Mouse (Mus musculus) C2C12 (cell line): ENCODE data around the gene Pex19. TPM values are rescaled to one million over a fixed set of nuclear protein-coding genes. Genes with fewer than 3 reads are reported as not detected.

Source experiments
- H3K27me3 ChIP-seq: one replicate; pipeline ENCODE4 v1.6.1; 2011; ENCODE audit not compliant: control insufficient read depth, insufficient read depth, insufficient read length
- H3K36me3 ChIP-seq: one replicate; pipeline ENCODE4 v1.6.1; 2011; ENCODE audit not compliant: control insufficient read depth, insufficient read depth
- H3K4me3 ChIP-seq: one replicate; pipeline ENCODE4 v1.5.1; 2011; ENCODE audit warnings: mild to moderate bottlenecking, control low read depth; ENCODE audit not compliant: poor library complexity, insufficient read depth, severe bottlenecking
- H3K79me2 ChIP-seq: one replicate; pipeline ENCODE4 v1.6.1; 2011; ENCODE audit not compliant: control insufficient read depth, insufficient read depth
- H3K79me3 ChIP-seq: one replicate; pipeline ENCODE4 v1.6.1; 2011; ENCODE audit warnings: low read depth, control low read depth
- H3ac ChIP-seq: one replicate; pipeline ENCODE3; 2011; ENCODE audit warnings: low read depth; ENCODE audit not compliant: control insufficient read depth, insufficient read length
- CEBPB ChIP-seq: IDR thresholded peaks from one replicate; pipeline ENCODE4 v1.6.1; 2011; ENCODE audit warnings: low read depth, mild to moderate bottlenecking, control low read depth, moderate library complexity
- CTCF ChIP-seq: IDR thresholded peaks from one replicate; pipeline ENCODE4 v1.5.1; 2011; ENCODE audit not compliant: control insufficient read depth, insufficient read depth, insufficient read length
- FOSL1 ChIP-seq: IDR thresholded peaks from one replicate; pipeline ENCODE4 v1.8.0; 2011; ENCODE audit warnings: mild to moderate bottlenecking, low read length; ENCODE audit not compliant: poor library complexity, insufficient read depth, severe bottlenecking
- MAX ChIP-seq: IDR thresholded peaks from one replicate; pipeline ENCODE4 v1.6.1; 2011; ENCODE audit warnings: mild to moderate bottlenecking, control low read depth
- MYOD1 ChIP-seq: IDR thresholded peaks from one replicate; pipeline ENCODE4 v1.6.1; 2011; ENCODE audit warnings: low read depth; ENCODE audit not compliant: control insufficient read depth, insufficient read length
- MYOG ChIP-seq: IDR thresholded peaks from one replicate; pipeline ENCODE4 v1.6.1; 2011; ENCODE audit not compliant: control insufficient read depth, insufficient read length; ENCODE audit errors: extremely low read depth
- USF1 ChIP-seq: IDR thresholded peaks from one replicate; pipeline ENCODE4 v1.6.1; 2011; ENCODE audit warnings: low read depth, mild to moderate bottlenecking, control low read depth, moderate library complexity
- polyA plus RNA-seq: library from polyadenylated mRNA; unstranded; fragments of >200 nt; fragmentation: generic; extraction: Trizol; gene quantifications from one replicate; pipeline ENCODE4 v1.2.1, GENCODE M21; 2012; ENCODE audit warnings: missing spikeins

The Pex19 gene
- polyA plus RNA-seq, 1 experiment, result 79.6 TPM

- H3ac ChIP-seq, result no peak overlapping the region
- H3K36me3 ChIP-seq, result peaks cover 89% of the 10 kb centered on the region
- no peaks in the 10 kb centered on the region for H3K79me2 ChIP-seq
- no peaks in the 10 kb centered on the region for H3K79me3 ChIP-seq
- TF ChIP-seq FOSL1 (no peak), CTCF (no peak), USF1 (no peak)
- H3K4me3 ChIP-seq, result no peak overlapping the region
- H3K27me3 ChIP-seq, result no peaks in the 10 kb centered on the region
Measured at GRCm38 (mm10) chr1:172107777-172108477, 18.6 kb upstream of the Pex19 start.

GRCm38 (mm10) chr1:172116948-172117347 is 9.6 kb upstream of the Pex19 start:
- Histone ChIP-seq H3K27me3 (no peaks in the 10 kb centered on the region), H3K36me3 (peaks cover 98% of the 10 kb centered on the region), H3ac (no peak overlapping the region), H3K4me3 (no peak overlapping the region), H3K79me2 (no peaks in the 10 kb centered on the region), H3K79me3 (no peaks in the 10 kb centered on the region)
- TF ChIP-seq CTCF (no peak), MYOD1 (no peak)

GRCm38 (mm10) chr1:172119100-172119499 is 7.5 kb upstream of the Pex19 start:
- Histone ChIP-seq H3K36me3 (peaks cover 91% of the 10 kb centered on the region), H3ac (no peak overlapping the region), H3K79me3 (no peaks in the 10 kb centered on the region), H3K4me3 (no peak overlapping the region), H3K27me3 (no peaks in the 10 kb centered on the region), H3K79me2 (no peaks in the 10 kb centered on the region)
- TF ChIP-seq MYOG, result no peak
- TF ChIP-seq FOSL1, result no peak
- no peak for TF ChIP-seq USF1
- TF ChIP-seq CEBPB, result no peak
- no peak for TF ChIP-seq MAX
- no peak for TF ChIP-seq MYOD1
- TF ChIP-seq CTCF, result no peak

GRCm38 (mm10) chr1:172119720-172120119 is 6.8 kb upstream of the Pex19 start:
- H3K36me3 ChIP-seq, result peaks cover 85% of the 10 kb centered on the region
- TF ChIP-seq CEBPB, result no peak
- peak; percentile 54 for TF ChIP-seq CTCF
- no peak for TF ChIP-seq FOSL1

GRCm38 (mm10) chr1:172122671-172123070 is 3.9 kb upstream of the Pex19 start:
- peaks cover 10% of the 10 kb centered on the region for H3K79me2 ChIP-seq
- H3ac ChIP-seq, result no peak overlapping the region
- H3K27me3 ChIP-seq, result no peaks in the 10 kb centered on the region
- H3K4me3 ChIP-seq, result no peak overlapping the region
- TF ChIP-seq CEBPB, result no peak
- TF ChIP-seq MAX, result no peak
- no peak for TF ChIP-seq FOSL1
- TF ChIP-seq MYOD1, result no peak
- TF ChIP-seq MYOG, result no peak
- H3K36me3 ChIP-seq, result peaks cover 55% of the 10 kb centered on the region
- H3K79me3 ChIP-seq, result peaks cover 6% of the 10 kb centered on the region

More at GRCm38 (mm10) chr1:172119720-172120119, 6.8 kb upstream of the Pex19 start:
- Histone ChIP-seq H3ac (no peak overlapping the region), H3K27me3 (no peaks in the 10 kb centered on the region), H3K79me2 (no peaks in the 10 kb centered on the region), H3K4me3 (no peak overlapping the region), H3K79me3 (no peaks in the 10 kb centered on the region)

- Histone ChIP-seq H3K4me3 (no peak overlapping the region), H3K79me3 (peaks cover 6% of the 10 kb centered on the region), H3K36me3 (peaks cover 48% of the 10 kb centered on the region), H3ac (no peak overlapping the region), H3K79me2 (peaks cover 13% of the 10 kb centered on the region), H3K27me3 (no peaks in the 10 kb centered on the region)
- TF ChIP-seq FOSL1 (no peak), MYOD1 (no peak)
Measured at GRCm38 (mm10) chr1:172124572-172124971, 2.0 kb upstream of the Pex19 start.
